Mouse (Mus musculus): ENCODE results near the gene Prg2. TPM values are rescaled to one million over a fixed set of nuclear protein-coding genes. Genes with fewer than 3 reads are reported as not detected.

Prg2 gene
- total and polyA plus RNA-seq, 2 experiments from 2014 or later = not detected

DNA sequence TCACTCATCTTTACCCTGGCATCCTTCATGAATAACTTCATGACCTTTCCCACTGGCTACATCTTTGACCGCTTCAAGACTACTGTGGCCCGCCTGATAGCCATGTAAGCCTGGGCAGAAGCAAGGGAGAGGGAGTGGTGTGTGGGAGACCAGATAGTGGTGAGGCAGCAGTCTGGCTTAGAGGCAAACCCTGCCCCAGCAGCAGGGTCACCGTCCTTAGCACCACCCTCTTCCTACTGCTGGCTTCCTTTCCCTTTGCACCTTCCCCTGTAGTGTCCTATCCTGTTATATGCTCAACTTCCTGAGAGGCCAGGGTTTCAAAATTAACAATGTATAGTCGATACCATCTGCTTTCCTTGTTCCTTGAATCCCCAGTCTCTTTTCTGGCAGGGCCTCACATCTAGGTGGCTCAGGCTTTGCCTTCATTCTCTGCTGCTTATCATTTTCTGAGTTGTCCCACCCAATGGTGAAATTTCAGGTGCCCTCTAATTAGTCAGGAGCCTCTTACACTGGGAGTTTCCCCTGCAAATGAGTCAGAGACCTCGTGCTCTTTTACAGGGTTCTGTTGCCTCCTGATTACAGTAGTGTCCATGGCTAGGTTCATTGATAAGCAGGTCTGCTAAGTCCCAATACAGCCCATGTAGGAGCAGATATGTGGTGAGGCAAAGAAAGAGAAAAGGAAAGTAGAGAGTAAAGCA, 41.9 kb upstream of the Prg2 start:
- no peak overlapping the region for H3K4me3 ChIP-seq (ENCODE audit: low read length)
- no peaks in the 10 kb centered on the region for H3K9me3 ChIP-seq (ENCODE audit: low read length)
- no peak for DNase-seq (ENCODE audit: low spot score)
- H3K4me1 ChIP-seq (ENCODE audit: insufficient read depth, low read length) = peaks cover 5% of the 10 kb centered on the region; the same call in 1 of the 2 replicates
- no peak overlapping the region for H3K27ac ChIP-seq
- WGBS = 82% methylated on average over 5 of the region's 5 CpGs
- H3K27me3 ChIP-seq (ENCODE audit: insufficient read depth, low read length) = no peaks in the 10 kb centered on the region
- H3K4me2 ChIP-seq (ENCODE audit: low read depth, low read length) = no peak overlapping the region
- no peak for TF ChIP-seq CTCF (IDR thresholded peaks at IDR 0.05; ENCODE audit: low read depth)
- no peaks in the 10 kb centered on the region for H3K36me3 ChIP-seq (ENCODE audit: insufficient read depth, low read length)
- no peak overlapping the region for H3K9ac ChIP-seq (replicated peaks; ENCODE audit: low read length)
- ATAC-seq = no peak

DNA sequence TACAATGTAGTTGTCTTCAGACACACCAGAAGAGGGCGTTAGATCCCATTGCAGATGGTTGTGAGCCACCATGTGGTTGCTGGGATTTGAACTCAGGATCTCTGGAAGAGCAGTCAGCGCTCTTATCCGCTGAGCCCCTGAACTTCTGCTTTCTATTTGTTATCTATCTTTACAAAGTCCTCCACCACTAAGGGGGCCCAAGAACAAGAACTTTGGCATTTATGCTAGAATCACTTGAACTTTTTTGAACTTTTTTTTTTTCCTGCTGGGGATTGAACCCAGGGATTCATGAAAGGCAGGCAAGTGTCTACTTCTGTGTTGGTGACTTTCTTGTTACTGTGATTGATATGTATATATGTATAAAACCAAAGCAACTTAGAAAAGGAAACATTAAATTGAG, 41.0 kb upstream of the Prg2 start:
- Histone ChIP-seq H3K4me1 (ENCODE audit: insufficient read depth, low read length) (peaks cover 5% of the 10 kb centered on the region; the same call in 1 of the 2 replicates), H3K9me3 (ENCODE audit: low read length) (no peaks in the 10 kb centered on the region), H3K27ac (no peak overlapping the region), H3K4me3 (ENCODE audit: low read length) (no peak overlapping the region), H3K27me3 (ENCODE audit: insufficient read depth, low read length) (no peaks in the 10 kb centered on the region), H3K9ac (replicated peaks; ENCODE audit: low read length) (no peak overlapping the region), H3K36me3 (ENCODE audit: insufficient read depth, low read length) (no peaks in the 10 kb centered on the region), H3K4me2 (ENCODE audit: low read depth, low read length) (no peak overlapping the region)
- ATAC-seq (no peak), DNase-seq (ENCODE audit: low spot score) (no peak)
- WGBS = 96% methylated on average over 3 of the region's 3 CpGs
- no peak for TF ChIP-seq CTCF (IDR thresholded peaks at IDR 0.05; ENCODE audit: low read depth)

DNA sequence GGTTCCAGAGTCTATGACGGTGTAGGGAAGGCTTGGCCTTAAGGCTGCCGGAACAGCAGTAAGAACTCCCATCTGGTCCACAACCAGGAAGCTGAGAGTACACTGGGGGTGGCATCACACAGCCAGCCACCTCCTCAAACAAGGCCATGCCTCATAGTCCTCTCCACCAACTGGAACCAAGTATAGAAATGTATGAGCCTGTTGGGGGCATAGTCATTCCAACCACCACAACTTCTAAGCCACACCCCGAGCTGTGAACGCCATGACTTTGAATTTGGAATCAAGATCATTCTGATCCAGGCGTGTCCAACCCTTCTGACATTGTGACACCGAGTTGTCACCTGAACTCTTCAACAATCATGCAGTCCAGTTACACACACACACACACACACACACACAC, 40.5 kb upstream of the Prg2 start:
- Histone ChIP-seq H3K27ac (no peak overlapping the region), H3K4me2 (ENCODE audit: low read depth, low read length) (no peak overlapping the region), H3K4me3 (ENCODE audit: low read length) (no peak overlapping the region), H3K9me3 (ENCODE audit: low read length) (no peaks in the 10 kb centered on the region), H3K27me3 (ENCODE audit: insufficient read depth, low read length) (no peaks in the 10 kb centered on the region), H3K9ac (replicated peaks; ENCODE audit: low read length) (no peak overlapping the region), H3K36me3 (ENCODE audit: insufficient read depth, low read length) (no peaks in the 10 kb centered on the region), H3K4me1 (ENCODE audit: insufficient read depth, low read length) (peaks cover 5% of the 10 kb centered on the region; the same call in 1 of the 2 replicates)
- DNase-seq (ENCODE audit: low spot score) (no peak), ATAC-seq (no peak)
- no peak for TF ChIP-seq CTCF (IDR thresholded peaks at IDR 0.05; ENCODE audit: low read depth)
- WGBS = 94% methylated on average over 6 of the region's 6 CpGs

DNA sequence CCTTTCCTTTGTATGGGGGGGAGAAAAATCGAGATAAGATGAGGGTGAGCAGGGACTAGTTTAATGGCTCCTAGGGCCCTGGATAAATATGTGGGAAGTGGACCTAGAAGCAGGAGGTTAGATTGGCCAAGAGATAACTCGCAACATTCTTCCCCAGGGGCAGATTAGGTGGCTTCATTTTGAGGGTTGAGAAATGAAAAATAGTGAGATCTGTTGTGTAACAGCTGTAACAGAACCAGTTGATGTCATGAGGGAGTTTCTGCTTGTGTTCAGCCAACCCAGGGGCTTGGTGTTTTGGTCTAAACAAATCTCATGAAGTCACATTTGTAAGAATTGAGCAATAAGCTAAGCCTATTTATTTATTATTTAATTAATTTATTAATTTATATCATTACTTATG, 38.9 kb upstream of the Prg2 start:
- Histone ChIP-seq H3K9me3 (ENCODE audit: low read length) (no peaks in the 10 kb centered on the region), H3K4me2 (ENCODE audit: low read depth, low read length) (no peak overlapping the region), H3K4me3 (ENCODE audit: low read length) (no peak overlapping the region), H3K36me3 (ENCODE audit: insufficient read depth, low read length) (no peaks in the 10 kb centered on the region), H3K27ac (no peak overlapping the region), H3K27me3 (ENCODE audit: insufficient read depth, low read length) (no peaks in the 10 kb centered on the region), H3K9ac (replicated peaks; ENCODE audit: low read length) (no peak overlapping the region), H3K4me1 (ENCODE audit: insufficient read depth, low read length) (peaks cover 5% of the 10 kb centered on the region; the same call in 1 of the 2 replicates)
- no peak for TF ChIP-seq CTCF (IDR thresholded peaks at IDR 0.05; ENCODE audit: low read depth)
- ATAC-seq (no peak), DNase-seq (ENCODE audit: low spot score) (no peak)
- WGBS = 76% methylated on average over 2 of the region's 2 CpGs

DNA sequence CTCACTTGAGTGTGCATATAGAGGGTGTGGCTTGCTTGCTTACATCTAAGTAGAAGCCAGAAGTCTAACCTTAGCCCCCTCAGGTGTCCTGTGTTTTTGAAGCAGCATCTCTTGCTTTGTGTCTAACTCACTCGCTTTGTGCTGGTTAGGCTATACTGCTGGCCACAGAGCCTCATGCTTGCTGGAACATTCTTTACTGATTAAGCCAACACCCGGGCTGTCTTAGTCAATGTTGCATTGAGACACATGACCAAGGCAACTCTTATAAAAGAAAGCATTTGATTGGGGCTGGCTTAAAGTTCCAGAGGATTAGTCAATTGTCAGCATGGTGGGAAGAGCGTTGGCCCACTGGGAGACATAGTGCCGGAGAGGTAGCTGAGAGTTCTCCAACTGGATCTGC, 38.5 kb upstream of the Prg2 start:
- no peak for ATAC-seq
- TF ChIP-seq CTCF (IDR thresholded peaks at IDR 0.05; ENCODE audit: low read depth) = no peak
- Histone ChIP-seq H3K4me1 (ENCODE audit: insufficient read depth, low read length) (peaks cover 4% of the 10 kb centered on the region; the same call in 1 of the 2 replicates), H3K4me2 (ENCODE audit: low read depth, low read length) (no peak overlapping the region), H3K27ac (no peak overlapping the region), H3K9me3 (ENCODE audit: low read length) (no peaks in the 10 kb centered on the region), H3K27me3 (ENCODE audit: insufficient read depth, low read length) (no peaks in the 10 kb centered on the region), H3K9ac (replicated peaks; ENCODE audit: low read length) (no peak overlapping the region), H3K4me3 (ENCODE audit: low read length) (no peak overlapping the region), H3K36me3 (ENCODE audit: insufficient read depth, low read length) (no peaks in the 10 kb centered on the region)
- DNase-seq (ENCODE audit: low spot score) = no peak
- 86% methylated on average over 4 of the region's 4 CpGs for WGBS

DNA sequence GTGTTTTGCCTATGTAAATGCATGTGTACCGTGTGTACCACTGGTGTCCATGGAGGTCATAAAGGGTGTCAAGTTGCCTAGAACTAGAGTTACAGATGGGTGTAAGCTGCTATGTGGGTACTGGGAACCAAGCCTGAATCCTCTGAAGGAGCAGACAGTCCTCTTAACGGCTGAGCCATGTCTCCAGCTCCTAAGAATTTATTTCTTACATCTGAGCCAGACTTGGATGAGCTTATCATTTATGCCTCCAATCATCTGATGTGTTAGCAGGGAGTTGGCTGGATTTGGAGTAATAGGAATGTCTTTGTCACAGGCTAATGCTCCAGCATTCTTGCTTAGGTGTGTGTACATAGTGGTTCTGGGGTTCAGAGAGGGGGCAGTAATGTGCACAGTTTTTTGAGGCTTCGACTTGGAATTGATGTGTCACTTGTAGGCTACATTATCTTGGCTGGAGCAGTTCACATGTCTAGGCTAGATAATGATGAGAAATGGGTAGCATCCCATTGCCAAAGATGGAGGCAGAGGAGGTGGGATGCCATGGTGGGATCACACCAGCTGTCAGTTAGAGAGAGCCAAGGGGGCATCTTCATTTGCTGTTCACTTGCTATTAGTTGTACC, 33.0 kb upstream of the Prg2 start:
- no peak overlapping the region for H3K27ac ChIP-seq
- H3K9ac ChIP-seq (replicated peaks; ENCODE audit: low read length) = no peak overlapping the region
- ATAC-seq = no peak
- H3K4me2 ChIP-seq (ENCODE audit: low read depth, low read length) = no peak overlapping the region
- H3K36me3 ChIP-seq (ENCODE audit: insufficient read depth, low read length) = no peaks in the 10 kb centered on the region
- H3K4me3 ChIP-seq (ENCODE audit: low read length) = no peak overlapping the region
- H3K27me3 ChIP-seq (ENCODE audit: insufficient read depth, low read length) = no peaks in the 10 kb centered on the region
- H3K4me1 ChIP-seq (ENCODE audit: insufficient read depth, low read length) = no peaks in the 10 kb centered on the region
- no peaks in the 10 kb centered on the region for H3K9me3 ChIP-seq (ENCODE audit: low read length)
- WGBS = 87% methylated on average over 3 of the region's 3 CpGs
- no peak for DNase-seq (ENCODE audit: low spot score)
- TF ChIP-seq CTCF (IDR thresholded peaks at IDR 0.05; ENCODE audit: low read depth) = no peak

DNA sequence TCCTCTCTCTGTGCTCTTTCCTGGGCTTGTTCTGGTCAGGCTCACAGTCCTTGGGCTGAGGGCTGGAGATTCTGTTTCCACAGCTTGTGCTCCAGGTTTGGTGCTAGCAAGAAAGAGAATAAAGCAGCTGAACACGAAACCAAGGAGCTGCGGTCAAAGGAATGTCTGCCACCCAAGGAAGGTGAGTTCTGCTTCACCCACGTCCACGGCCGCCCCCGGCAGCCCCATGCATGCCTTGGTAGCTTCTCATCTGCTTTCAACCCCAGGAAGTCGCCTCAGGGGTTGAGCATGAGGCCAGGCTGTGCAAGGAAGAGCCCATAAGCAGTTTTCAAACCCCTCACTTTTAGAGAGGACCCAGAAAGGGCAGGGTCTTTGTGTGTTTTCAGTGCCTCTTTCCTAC, 32.0 kb upstream of the Prg2 start:
- H3K4me2 ChIP-seq (ENCODE audit: low read depth, low read length) = no peak overlapping the region
- 89% methylated on average over 7 of the region's 7 CpGs for WGBS
- ATAC-seq (no peak), DNase-seq (ENCODE audit: low spot score) (no peak)
- no peaks in the 10 kb centered on the region for H3K9me3 ChIP-seq (ENCODE audit: low read length)
- H3K27ac ChIP-seq = no peak overlapping the region
- no peak overlapping the region for H3K9ac ChIP-seq (replicated peaks; ENCODE audit: low read length)
- no peak for TF ChIP-seq CTCF (IDR thresholded peaks at IDR 0.05; ENCODE audit: low read depth)
- no peaks in the 10 kb centered on the region for H3K4me1 ChIP-seq (ENCODE audit: insufficient read depth, low read length)
- no peaks in the 10 kb centered on the region for H3K27me3 ChIP-seq (ENCODE audit: insufficient read depth, low read length)
- no peaks in the 10 kb centered on the region for H3K36me3 ChIP-seq (ENCODE audit: insufficient read depth, low read length)
- no peak overlapping the region for H3K4me3 ChIP-seq (ENCODE audit: low read length)
